Mouse (Mus musculus) cerebellum, adult 18-20 months (tissue): ENCODE results near the gene Gm28308.

Source experiments
- DNase-seq, 2 experiments: peaks; one replicate each; pipeline ENCODE4 v3.0.0; 2021

The Gm28308 gene

DNA sequence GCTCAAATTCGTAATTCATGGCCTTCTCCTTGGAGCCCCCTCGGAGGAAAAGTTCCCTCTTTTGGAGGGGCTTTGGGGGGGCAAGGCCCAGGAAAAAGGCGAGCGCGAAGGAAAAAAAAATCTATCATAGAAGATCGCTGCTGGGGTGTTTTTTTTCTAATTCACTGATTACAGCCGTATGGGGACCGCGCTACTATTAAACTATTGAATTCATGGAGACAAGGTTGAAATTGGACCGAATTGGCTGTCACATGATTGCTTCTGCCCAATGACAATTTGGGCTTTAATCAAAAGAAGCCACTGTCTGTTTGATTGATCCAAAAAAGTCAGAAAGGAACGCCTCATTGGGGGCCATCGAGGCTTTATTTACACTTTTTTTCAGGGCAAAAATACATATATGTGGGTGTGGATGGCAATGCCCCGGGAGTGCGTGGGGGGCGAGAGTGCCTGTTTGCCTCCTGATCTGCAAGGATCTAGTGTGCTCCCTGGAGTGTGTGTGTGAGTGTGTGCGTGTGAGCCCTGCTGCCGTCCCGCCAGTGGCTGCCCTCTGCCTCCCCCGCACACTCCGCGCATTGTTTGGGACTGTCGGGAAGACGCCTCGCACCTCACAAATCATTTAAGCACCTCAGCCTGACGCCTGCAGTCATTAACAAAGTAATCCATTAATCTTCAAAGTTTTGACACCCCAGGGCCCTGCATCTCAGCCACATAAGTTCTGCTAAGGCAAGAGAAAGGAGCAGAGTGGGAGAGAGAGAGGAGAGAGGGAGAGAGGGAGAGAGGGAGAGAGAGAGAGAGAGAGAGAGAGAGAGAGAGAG lies 48.3 kb downstream of the Gm28308 start, which contains the start of gene Hoxa2:
Gene Hoxa2 (minus strand): TSS at position 206 of the 815 bp plus-strand sequence.
- no peak for DNase-seq

GRCm38 (mm10) chr6:52164051-52164625 lies 49.0 kb downstream of the Gm28308 start:
- no peak for DNase-seq

- no peak for DNase-seq
These were observed 49.6 kb downstream of the Gm28308 start for GRCm38 (mm10) chr6:52163366-52164031.

- no peak for DNase-seq
These were observed 50.4 kb downstream of the Gm28308 start for GRCm38 (mm10) chr6:52162611-52163365.

GRCm38 (mm10) chr6:52162093-52162380 lies 51.1 kb downstream of the Gm28308 start:
- no peak for DNase-seq

- DNase-seq = no peak
These were observed 51.6 kb downstream of the Gm28308 start for GRCm38 (mm10) chr6:52161336-52162092.

DNA sequence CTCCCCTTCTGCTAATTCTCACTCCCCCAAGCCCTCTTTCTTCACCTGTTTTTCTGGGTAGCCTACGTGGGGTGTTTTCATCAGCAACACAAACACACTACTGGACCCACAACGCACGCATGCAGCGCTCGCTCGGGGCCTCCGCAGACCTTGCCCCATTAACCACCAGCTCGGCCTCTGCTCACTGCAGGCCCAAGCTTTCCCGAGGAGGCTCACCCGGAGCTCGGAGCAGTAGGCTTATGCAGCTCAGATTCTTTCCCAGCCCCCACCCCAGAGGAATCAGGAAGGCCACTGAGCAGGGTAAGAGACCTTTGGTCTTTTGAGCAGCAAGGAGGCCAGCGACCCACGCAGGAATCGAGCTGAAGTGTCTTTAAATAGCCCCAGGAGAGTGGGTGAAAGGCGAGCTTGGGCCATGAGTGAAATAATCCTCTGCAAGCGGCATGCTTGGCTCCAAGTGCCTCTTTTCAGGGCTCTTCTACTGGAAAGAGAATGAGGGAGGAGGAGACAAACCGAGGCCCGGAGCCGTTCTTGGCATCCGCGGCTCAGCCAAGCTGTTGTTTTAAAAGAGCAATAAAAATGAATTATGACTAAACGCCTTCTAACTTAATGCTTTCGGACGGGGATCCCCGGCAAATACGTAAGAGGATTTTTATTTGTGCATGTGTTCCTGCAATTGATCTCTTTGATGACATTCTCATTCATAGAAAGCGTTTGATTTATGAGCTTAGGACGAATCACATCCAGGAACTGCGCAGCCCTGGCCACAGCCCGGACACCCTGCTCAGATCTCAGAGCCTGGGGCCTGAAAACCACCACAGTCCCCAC lies 52.4 kb downstream of the Gm28308 start:
- no peak for DNase-seq

DNA sequence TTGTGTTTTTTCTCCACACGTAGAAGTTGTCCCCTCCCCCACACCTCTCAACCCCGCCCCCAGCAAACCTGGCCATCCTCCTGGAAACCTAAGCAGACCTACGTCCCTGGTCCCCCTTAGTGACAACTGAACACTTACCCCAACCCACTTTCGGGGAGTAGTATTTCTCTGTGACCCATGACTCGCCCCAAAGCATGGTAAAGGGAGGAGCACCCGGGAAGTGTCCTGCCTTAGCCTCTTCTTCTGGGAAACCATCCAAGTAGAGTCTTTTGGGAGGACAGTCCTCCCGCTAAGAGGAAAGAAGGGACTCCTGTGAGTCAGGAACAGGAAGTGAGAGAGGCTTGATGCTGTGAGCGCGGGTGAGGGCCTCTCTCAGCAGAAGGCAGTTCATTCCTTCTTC lies 53.2 kb downstream of the Gm28308 start:
- no peak for DNase-seq

GRCm38 (mm10) chr6:52159164-52159761 lies 53.9 kb downstream of the Gm28308 start:
- DNase-seq = no peak

- DNase-seq = no peak
These were observed 54.7 kb downstream of the Gm28308 start, which contains the start of gene Hoxa1 for GRCm38 (mm10) chr6:52158276-52159051. Hoxa1 (minus strand) TSS chr6:52158317.

DNA sequence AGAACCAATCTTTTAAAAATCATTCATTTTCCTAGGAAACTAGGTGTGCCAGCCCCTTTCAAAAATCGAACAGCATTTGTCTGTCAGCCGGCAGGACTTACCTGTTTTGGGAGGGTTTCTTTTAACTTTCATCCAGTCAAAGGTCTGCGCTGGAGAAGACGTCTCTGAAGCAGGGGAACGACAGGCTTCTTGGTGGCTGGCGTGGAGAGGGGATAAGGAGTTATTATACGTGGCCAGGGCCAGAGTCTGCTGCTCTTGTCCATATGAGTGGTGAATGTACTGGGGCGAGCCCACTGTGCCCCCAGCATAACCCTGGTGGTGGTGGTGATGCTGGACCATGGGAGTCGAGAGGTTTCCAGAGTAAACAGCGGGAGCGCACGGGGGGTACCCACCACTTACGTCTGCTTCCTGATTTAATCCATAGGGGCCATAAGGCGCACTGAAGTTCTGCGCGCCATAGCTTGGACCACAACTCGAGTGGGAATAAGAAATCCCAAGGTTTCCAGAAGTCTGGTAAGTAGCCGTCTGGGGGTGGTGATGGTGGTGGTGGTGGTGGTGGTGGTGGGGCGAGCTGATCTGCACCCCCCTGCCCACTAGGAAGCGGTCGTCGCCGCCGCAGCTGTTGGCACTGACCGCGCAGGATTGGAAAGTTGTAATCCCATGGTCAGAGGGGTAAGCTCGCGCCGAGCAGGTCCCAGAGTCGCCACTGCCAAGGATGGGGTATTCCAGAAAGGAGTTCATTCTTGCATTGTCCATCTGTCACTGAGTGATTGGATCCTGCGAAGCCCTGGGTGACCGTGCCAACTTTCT lies 55.5 kb downstream of the Gm28308 start:
- no peak for DNase-seq

GRCm38 (mm10) chr6:52156551-52157200 lies 56.5 kb downstream of the Gm28308 start:
- DNase-seq = no peak

DNA sequence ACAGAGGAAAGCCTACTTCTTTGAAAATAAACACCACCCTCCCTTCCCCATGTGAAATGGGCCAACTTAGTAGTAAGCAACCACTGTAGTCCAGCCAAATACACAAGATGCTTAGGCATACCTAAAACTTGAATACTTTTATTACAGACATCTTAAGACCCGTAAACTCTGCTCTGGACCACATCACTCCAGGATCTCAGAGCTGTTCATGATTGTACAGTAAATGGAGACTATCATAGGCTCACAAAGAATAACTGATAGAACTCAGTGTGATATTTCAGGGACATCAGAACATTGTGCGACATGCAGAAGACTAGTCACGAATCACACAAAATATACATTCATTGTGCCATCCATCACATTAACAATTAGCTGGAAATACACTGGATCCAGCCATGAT lies 57.7 kb downstream of the Gm28308 start:
- DNase-seq = no peak

DNA sequence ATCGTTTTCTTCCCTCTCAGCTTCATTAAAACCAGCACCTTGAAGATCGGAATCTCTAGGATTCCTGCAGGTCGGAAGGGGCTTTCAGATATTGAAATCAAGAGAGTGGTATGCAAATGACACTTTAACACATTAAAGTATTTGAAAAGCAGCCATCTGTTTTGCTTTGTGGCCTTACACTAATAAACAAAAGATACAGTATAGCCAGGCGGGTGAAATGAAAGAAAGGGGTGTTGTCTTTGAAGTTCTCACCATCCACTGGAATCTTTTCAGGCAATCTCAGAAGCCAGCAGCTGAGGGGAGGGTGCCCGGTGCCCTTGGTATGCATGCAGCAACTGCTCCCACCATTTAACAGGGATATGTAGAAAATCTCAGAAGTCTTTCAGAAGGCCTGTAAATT lies 59.1 kb downstream of the Gm28308 start:
- DNase-seq = no peak

DNA sequence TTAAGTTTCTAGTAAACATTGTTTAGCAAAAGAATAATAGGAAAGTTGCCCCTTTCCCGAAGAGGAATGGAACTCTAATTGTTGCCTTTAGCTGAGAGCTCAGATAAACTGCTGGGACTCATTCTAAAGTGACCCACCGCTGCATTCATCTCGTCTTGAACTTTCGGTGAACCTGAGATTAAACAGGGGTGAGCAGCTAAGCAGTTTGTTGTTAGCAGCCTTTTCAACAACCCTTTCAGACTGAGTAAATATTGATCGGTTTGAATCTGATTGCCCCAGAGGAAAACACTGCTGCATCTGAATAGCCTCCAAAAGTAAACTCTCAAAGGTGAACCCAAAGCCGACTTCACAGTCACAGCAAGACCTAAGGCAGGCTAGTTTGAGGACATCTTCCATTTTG lies 59.9 kb downstream of the Gm28308 start:
- no peak for DNase-seq

DNA sequence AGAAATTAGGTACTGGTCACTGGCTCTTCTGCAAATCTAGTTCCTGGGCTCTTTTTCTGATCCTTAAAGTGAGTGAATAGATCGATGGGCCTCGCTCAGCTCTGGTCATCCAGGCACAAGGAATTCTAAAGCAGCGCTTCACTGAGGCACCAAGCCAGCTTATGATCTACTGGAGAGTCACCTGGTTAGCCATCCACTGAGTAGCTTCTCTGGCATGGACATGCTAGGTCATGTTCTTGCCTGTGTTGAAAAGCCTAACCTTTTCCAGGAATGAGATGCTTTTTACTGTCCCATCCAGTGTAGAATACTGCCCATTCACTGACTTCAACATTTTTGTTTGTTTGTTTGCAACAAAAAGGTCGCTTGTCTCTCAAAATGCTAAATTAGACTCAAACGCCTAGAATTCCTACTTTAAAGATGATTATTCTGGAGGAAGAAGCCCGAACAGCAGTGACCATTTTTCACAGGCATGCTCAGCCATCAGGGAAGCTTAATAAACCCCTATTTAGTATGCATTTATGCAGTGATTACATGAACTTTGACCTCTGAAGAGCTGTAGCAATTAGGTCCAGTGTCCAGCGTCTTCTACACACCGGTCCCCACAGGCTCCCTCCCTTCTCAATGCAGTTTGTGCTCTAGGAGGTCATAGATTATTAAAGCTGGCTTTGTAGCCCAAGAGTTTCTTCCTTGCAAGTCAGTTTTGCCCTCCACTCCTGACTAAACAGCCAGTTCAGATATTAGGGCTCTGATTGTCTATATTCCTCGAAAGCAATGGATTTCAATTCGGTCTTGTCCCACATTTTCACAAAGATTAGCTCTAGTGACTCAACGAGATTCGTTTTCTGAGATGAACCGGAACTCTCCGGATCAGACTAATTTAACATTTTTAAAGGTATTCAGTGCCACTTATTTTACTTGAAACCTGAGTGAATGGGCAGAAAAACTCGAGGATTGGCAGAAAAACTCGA lies 60.6 kb downstream of the Gm28308 start:
- DNase-seq = no peak

DNA sequence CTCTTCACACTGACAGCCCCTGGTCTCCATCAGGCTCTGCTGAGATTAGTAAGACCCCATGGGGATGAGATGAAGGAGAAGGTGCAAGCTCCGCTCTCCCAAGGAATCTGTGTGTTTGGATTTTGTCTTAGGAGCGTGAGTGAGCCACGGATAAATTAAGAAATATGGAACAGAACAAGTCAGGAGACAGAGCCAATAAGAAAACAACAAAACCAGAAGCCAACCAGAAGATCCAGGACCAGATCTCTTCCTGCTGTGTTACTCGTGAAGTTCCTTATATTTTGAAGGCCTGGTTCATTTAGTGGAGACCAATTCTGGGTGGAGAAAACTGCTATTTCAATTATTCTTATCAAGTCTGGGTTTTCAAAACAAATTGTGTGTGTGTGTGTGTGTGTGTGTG lies 61.6 kb downstream of the Gm28308 start:
- DNase-seq = no peak
